Mouse (Mus musculus) lung, adult 2 months (tissue): ENCODE measurements around the gene Trpc1. TPM values are rescaled to one million over a fixed set of nuclear protein-coding genes. Genes with fewer than 3 reads are reported as not detected.
A peak's percentile ranks its signal among the peaks of the same experiment; 100 is the strongest.

Experiments used
- DNase-seq: peaks from one replicate; pipeline ENCODE4 v3.0.0; 2022
- H3K4me1 ChIP-seq: fragments of 200-500 bp; 2 replicates; pipeline ENCODE4 v1.6.1; 2011; ENCODE audit warnings: low read length; ENCODE audit not compliant: control insufficient read depth, insufficient read depth
- H3K4me3 ChIP-seq: fragments of 200-500 bp; replicated peaks from 2 replicates; pipeline ENCODE3; 2011; ENCODE audit warnings: low read depth, mild to moderate bottlenecking, control low read depth, low read length; ENCODE audit errors: extremely low read depth
- CTCF ChIP-seq: fragments of 200-500 bp; IDR thresholded peaks from 2 replicates; pipeline ENCODE4 v1.5.1; 2011; ENCODE audit warnings: mild to moderate bottlenecking, low read length, control low read depth; ENCODE audit not compliant: insufficient read depth
- POLR2A ChIP-seq: fragments of 200-500 bp; IDR thresholded peaks from 2 replicates; pipeline ENCODE4 v1.6.1; 2011; ENCODE audit warnings: low read depth, mild to moderate bottlenecking, control low read depth, low read length, borderline replicate concordance; ENCODE audit errors: extremely low read depth
- WGBS: fragments of 180-500 bp; shearing (Covaris S2); methylation state at CpG from one replicate; pipeline ENCODE4 v1.1.7; 2018; 5-methylcytosine and 5-hydroxymethylcytosine counted together
- polyA plus RNA-seq: library from polyadenylated mRNA; depleted of rRNA; stranded (reverse); fragments of >200 nt; gene quantifications from 2 replicates; pipeline ENCODE4 v1.2.3, GENCODE M21; 2012

Trpc1 gene
- polyA plus RNA-seq, 1 experiment, result 5.7 TPM

DNA sequence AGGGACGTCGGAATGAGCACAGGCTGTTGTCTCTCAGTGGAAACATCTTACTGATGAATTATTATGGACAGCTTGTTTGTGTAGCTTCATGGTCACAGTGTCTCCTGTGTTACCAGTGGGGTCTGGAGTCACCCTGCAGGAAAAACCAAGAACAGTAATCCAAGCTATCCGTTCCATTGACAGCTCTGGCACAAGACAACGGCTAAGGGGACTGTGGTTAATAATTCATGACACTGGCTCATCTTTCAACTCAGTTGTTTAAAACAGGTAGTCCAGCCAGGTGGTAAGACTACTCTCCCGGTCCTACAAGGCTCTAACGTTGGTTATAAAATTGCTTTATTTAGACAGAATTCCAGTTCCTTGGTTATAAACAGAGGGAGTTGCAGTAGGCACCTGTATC lies 53.6 kb downstream of the Trpc1 start:
- 61% methylated on average over 6 of the region's 6 CpGs for WGBS
- no peak for TF ChIP-seq CTCF
- no peak for TF ChIP-seq POLR2A
- no peak for DNase-seq
- Histone ChIP-seq H3K4me3 (no peak overlapping the region), H3K4me1 (no peaks in the 10 kb centered on the region)

DNA sequence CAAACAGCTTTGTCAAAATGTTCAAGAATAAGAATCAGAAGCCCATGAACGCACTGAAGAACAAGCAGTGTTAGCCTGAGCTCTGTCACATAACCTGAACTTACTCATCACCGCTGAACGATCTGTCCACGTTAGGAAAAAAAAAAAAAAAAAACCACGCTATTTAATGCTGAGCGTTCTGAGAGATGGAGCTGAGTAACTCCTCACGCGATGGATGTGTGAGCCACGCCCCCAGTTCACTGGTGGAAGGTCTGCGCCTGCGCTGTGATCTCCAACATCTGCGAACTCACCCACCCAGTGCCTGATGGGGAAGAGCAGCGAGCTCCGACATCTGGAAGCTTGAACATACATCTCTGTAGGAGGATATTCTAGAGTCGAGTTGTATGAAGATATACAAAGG lies 55.2 kb downstream of the Trpc1 start:
- no peak for TF ChIP-seq CTCF
- TF ChIP-seq POLR2A, result no peak
- WGBS, result 84% methylated on average over 15 of the region's 15 CpGs
- DNase-seq, result no peak
- Histone ChIP-seq H3K4me3 (no peak overlapping the region), H3K4me1 (no peaks in the 10 kb centered on the region)

DNA sequence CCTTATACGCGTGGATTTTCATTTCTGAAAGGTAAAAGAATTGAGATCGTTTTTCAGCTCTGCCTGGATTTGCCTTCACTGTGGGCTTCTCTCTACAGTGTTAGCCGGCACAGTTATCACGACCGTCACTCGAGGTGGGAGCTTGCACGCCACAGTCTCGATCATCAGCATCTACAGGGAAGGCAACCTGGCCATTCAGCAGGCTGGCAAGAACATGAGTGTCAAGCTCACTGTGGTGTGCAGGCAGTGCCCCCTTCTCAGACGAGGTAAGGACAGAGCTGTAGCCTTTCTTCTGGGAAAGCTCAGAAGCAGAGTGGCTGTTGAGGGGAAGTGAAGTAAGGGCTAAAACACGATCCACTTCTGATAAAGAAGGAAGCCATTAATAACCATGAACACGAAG lies 55.6 kb downstream of the Trpc1 start:
- H3K4me1 ChIP-seq, result no peaks in the 10 kb centered on the region
- TF ChIP-seq CTCF (no peak), POLR2A (no peak)
- DNase-seq, result no peak
- H3K4me3 ChIP-seq, result no peak overlapping the region
- WGBS, result 62% methylated on average over 12 of the region's 12 CpGs

- 73% methylated on average over 11 of the region's 11 CpGs for WGBS
- TF ChIP-seq CTCF (no peak), POLR2A (no peak)
- no peaks in the 10 kb centered on the region for H3K4me1 ChIP-seq
- no peak for DNase-seq
- no peak overlapping the region for H3K4me3 ChIP-seq
These were observed 56.6 kb downstream of the Trpc1 start for GRCm38 (mm10) chr9:95693528-95694100.

- no peak for DNase-seq
- Histone ChIP-seq H3K4me1 (no peaks in the 10 kb centered on the region), H3K4me3 (no peak overlapping the region)
- TF ChIP-seq POLR2A (no peak), CTCF (no peak)
- WGBS, result 71% methylated on average over 8 of the region's 8 CpGs
These were observed 57.4 kb downstream of the Trpc1 start for GRCm38 (mm10) chr9:95692823-95693222.

GRCm38 (mm10) chr9:95688064-95688463 lies 62.1 kb downstream of the Trpc1 start:
- WGBS, result 47% methylated on average over 3 of the region's 3 CpGs
- no peak for TF ChIP-seq POLR2A
- TF ChIP-seq CTCF, result peak; percentile 70
- peak; percentile 17 for DNase-seq
- H3K4me1 ChIP-seq, result no peaks in the 10 kb centered on the region
- no peak overlapping the region for H3K4me3 ChIP-seq

GRCm38 (mm10) chr9:95685660-95686440 lies 64.3 kb downstream of the Trpc1 start:
- no peak for DNase-seq
- Histone ChIP-seq H3K4me3 (no peak overlapping the region), H3K4me1 (no peaks in the 10 kb centered on the region)
- TF ChIP-seq CTCF, result no peak
- TF ChIP-seq POLR2A, result no peak
- WGBS, result 68% methylated on average over 11 of the region's 11 CpGs

DNA sequence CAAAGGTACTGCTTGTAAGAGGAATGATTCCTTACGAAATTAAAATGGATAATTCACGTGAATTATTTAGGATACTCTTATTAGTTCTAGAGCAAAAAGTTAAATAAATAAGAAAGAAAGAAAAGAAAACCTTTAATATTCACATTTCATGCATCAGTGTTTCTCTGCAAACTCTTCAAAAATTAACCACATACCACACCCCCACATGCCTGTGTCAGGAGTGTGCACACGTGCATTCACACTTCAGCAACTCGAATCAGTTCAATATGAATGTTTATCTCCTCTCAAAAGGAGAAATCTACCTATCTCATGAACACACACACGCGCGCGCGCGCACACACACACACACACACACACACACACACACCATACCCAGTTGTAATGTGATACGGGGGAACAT lies 69.5 kb downstream of the Trpc1 start:
- H3K4me3 ChIP-seq, result no peak overlapping the region
- WGBS, result 87% methylated on average over 11 of the region's 11 CpGs
- no peaks in the 10 kb centered on the region for H3K4me1 ChIP-seq
- no peak for TF ChIP-seq POLR2A
- TF ChIP-seq CTCF, result no peak
- DNase-seq, result no peak

DNA sequence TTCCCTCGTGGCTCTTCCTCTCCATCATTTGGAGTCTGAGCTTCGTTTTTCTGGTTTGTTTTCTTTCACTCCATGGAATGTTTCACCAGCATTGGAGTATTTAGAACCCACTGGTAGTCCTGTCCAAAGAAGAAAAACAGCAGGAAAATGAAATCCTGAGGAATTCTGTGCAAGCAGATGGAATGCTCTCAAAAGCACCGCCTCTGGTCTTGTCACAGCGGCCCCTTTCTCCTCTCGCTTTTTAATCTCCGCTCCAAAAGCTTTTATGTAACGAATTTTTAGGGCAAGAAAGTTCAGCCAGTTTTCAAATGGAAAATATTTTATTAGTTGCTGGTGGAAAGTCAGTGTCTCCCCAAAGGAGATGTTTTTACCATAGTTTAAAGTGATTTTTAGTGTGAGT lies 70.2 kb downstream of the Trpc1 start:
- no peaks in the 10 kb centered on the region for H3K4me1 ChIP-seq
- 39% methylated on average over 7 of the region's 7 CpGs for WGBS
- H3K4me3 ChIP-seq, result no peak overlapping the region
- no peak for DNase-seq
- TF ChIP-seq POLR2A (no peak), CTCF (no peak)

GRCm38 (mm10) chr9:95676021-95676420 lies 74.2 kb downstream of the Trpc1 start:
- no peak for TF ChIP-seq CTCF
- TF ChIP-seq POLR2A, result no peak
- no peak overlapping the region for H3K4me3 ChIP-seq
- H3K4me1 ChIP-seq, result no peaks in the 10 kb centered on the region
- no peak for DNase-seq
- 91% methylated on average over 4 of the region's 4 CpGs for WGBS
